Mouse (Mus musculus): ENCODE data around the gene Angel1.

- no peak for TF ChIP-seq POLR2A (IDR thresholded peaks at IDR 0.05; ENCODE audit: borderline replicate concordance, insufficient read depth, low read length)
- peak; percentile 88 for TF ChIP-seq CTCF (IDR thresholded peaks at IDR 0.05; ENCODE audit: borderline replicate concordance, insufficient read depth, low read depth, low read length)
Measured at GRCm38 (mm10) chr12:86715401-86715800, 10.9 kb downstream of the Angel1 start.
